Mouse (Mus musculus) G1E (cell line): ENCODE measurements around the gene Gmppa.

Experiments
- CTCF ChIP-seq: IDR thresholded peaks from 2 replicates; pipeline ENCODE4 v1.5.1; 2012; ENCODE audit warnings: low read depth, low read length, inconsistent platforms, mixed read lengths
- GATA1 ChIP-seq: IDR thresholded peaks from 2 replicates; pipeline ENCODE4 v1.6.1; 2012; ENCODE audit warnings: borderline replicate concordance, low read length, inconsistent platforms, mixed read lengths
- GATA2 ChIP-seq: IDR thresholded peaks from 2 replicates; pipeline ENCODE4 v1.6.1; 2012; ENCODE audit warnings: low read depth, low read length, inconsistent platforms, borderline replicate concordance

GRCm38 (mm10) chr1:75440661-75441060 lies 4.9 kb downstream of the Gmppa start:
- TF ChIP-seq CTCF = no peak
- TF ChIP-seq GATA2 = no peak
- TF ChIP-seq GATA1 = no peak
